Mouse (Mus musculus) cerebellum, adult 2 months (tissue): ENCODE data around the gene Arl6. TPM values are rescaled to one million over a fixed set of nuclear protein-coding genes. Genes with fewer than 3 reads are reported as not detected.

Experiments used
- DNase-seq, 2 experiments: peaks; one replicate each; pipeline ENCODE4 v3.0.0; 2021
- H3K27ac ChIP-seq: fragments of 200-500 bp; 2 replicates; pipeline ENCODE4 v1.5.1; 2012; ENCODE audit warnings: low read length, control low read depth, inconsistent platforms; ENCODE audit not compliant: insufficient read depth
- H3K27me3 ChIP-seq: fragments of 200-500 bp; 2 replicates; pipeline ENCODE4 v1.6.1; 2012; ENCODE audit warnings: inconsistent platforms, mild to moderate bottlenecking, low read length, moderate library complexity; ENCODE audit not compliant: control insufficient read depth, insufficient read depth
- H3K4me1 ChIP-seq: fragments of 200-500 bp; 2 replicates; pipeline ENCODE4 v1.6.1; 2011; ENCODE audit warnings: low read length; ENCODE audit not compliant: control insufficient read depth, insufficient read depth
- H3K4me3 ChIP-seq: fragments of 200-500 bp; replicated peaks from 2 replicates; pipeline ENCODE3; 2011; ENCODE audit warnings: mild to moderate bottlenecking, low read depth, low read length, control low read depth; ENCODE audit not compliant: insufficient read depth
- CTCF ChIP-seq: fragments of 200-500 bp; IDR thresholded peaks from 2 replicates; pipeline ENCODE4 v1.5.1; 2011; ENCODE audit warnings: low read depth, mild to moderate bottlenecking, control low read depth, low read length, moderate library complexity, borderline replicate concordance; ENCODE audit not compliant: insufficient read depth
- POLR2A ChIP-seq: fragments of 200-500 bp; IDR thresholded peaks from 2 replicates; pipeline ENCODE4 v1.6.1; 2011; ENCODE audit warnings: low read length, control low read depth, borderline replicate concordance; ENCODE audit not compliant: insufficient read depth
- WGBS: fragments of 180-500 bp; shearing (Covaris S2); methylation state at CpG from one replicate; pipeline ENCODE4 v1.1.7; 2018; 5-methylcytosine and 5-hydroxymethylcytosine counted together
- polyA plus RNA-seq: library from polyadenylated mRNA; depleted of rRNA; stranded (reverse); fragments of >200 nt; gene quantifications from 2 replicates; pipeline ENCODE4 v1.2.3, GENCODE M21; 2012; rRNA removed

The Arl6 gene
- polyA plus RNA-seq, result 25.0 and 27.0 TPM in 2 replicates

DNA sequence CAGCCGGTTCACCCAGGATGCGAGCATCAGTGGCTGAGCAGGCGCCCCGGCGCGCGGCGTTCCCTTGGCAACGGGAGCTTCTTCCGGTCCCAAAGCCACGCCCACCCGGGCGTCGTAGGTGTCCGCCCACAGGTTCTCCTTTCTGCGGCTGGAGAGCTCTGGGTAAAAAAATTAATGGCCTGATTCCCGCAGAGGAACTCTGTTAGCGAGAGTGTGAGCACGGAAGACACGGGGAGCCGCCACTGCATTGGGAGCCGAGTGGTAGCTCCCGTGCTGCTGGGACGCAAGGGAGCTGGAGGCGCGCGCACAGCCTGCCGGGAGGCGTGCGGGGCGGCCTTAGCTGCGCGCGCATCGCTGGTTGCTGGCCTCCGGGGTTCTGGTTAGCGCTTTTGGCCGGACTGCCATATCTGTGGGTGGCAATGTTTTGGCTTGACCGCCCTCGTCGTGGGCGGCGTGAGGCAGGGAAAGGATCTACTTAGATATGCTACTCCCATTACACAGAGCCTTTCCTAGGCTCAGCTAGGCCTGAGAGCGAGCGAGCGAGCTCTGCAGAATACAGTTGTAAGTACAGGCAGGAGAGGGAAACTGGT, at the start of gene Arl6:
Gene Arl6 (minus strand): TSS at position 290 of the 590 bp plus-strand sequence.
- DNase-seq, result peak; percentile 94 to 96
- TF ChIP-seq POLR2A (peak; percentile 54; the same call in 1 of the 2 replicates), CTCF (no peak)
- Histone ChIP-seq H3K27me3 (no peaks in the 10 kb centered on the region), H3K4me1 (peaks cover 3% of the 10 kb centered on the region; the same call in 1 of the 2 replicates), H3K27ac (peak within 1 kb of the TSS; percentile 88), H3K4me3 (peak within 1 kb of the TSS; percentile 86)
- WGBS, result under 1% methylated on average over 46 of the region's 46 CpGs

DNA sequence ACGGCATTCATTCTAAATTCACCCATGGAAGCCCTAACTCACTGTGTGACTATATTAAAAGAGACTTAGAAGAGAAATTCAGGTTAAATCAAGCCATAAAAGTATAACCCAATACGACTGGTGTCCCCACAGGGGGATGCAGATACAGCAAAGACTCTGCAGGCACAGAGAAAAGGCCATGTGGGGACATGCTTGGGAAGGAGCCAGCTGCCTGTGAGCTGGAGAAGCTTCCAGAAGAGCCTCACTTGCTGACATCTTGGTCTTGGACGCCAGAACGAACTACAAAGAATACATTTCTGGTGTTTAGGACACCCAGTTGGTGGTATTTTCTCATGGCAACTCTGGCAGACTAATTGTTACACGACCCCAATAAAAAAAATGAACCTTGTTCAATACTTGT, 45.9 kb upstream of the Arl6 start:
- Histone ChIP-seq H3K4me3 (no peak overlapping the region), H3K27ac (no peak overlapping the region), H3K4me1 (no peaks in the 10 kb centered on the region), H3K27me3 (no peaks in the 10 kb centered on the region)
- TF ChIP-seq CTCF, result no peak
- TF ChIP-seq POLR2A, result no peak
- DNase-seq, result no peak
- 30% methylated on average over 5 of the region's 5 CpGs for WGBS

DNA sequence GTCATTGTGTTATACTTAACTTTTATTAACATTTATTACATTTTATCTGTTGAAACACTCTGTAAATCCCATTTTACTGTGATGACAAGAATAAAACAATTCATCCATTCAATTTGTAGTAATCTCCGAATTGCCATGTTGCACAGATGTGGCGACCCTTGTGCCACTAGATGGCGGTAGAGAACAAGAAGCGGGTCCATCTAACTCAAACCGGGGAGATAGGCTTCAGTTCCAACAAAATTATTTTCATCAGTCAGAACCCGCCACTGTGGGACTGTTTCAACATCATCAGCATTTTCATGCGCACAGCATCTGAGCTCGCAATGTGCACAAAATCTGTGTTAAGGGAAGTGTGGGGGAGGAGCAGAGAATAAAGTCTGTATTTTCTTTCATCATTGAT, 44.2 kb upstream of the Arl6 start:
- H3K27ac ChIP-seq, result no peak overlapping the region
- WGBS, result 1% methylated on average over 8 of the region's 8 CpGs
- no peaks in the 10 kb centered on the region for H3K27me3 ChIP-seq
- H3K4me1 ChIP-seq, result no peaks in the 10 kb centered on the region
- no peak overlapping the region for H3K4me3 ChIP-seq
- peak; percentile 51 to 61 for DNase-seq
- TF ChIP-seq CTCF, result peak; percentile 85
- no peak for TF ChIP-seq POLR2A

DNA sequence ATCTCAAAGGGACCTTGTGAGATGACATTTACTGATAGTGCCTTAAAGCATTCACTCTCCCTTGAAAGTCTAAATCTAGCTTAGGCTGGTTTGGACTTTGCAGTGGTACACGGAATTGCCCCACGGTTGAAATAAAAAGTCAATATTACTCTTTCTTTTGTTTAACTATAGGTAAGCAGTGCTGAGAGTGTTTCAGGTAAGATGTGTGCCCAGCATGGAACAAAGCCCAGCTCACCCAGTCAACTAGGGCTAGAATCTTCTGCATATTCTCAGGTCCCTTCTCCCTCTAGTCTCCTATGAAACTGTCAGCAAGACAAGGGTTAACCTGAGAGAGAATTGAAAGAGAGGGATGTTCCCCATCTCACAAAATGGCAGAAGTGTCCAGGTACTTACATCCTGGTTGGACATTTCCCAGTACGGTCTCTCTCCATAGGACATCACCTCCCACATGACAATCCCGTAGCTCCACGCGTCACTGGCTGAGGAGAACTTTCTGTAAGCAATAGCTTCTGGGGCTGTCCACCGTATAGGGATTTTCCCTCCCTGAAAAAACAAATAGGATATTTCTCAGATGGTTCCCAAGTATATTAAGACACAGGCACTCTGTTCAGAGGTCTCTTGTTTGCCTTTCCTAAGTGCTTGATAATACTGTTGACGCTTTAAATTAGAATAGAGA, 43.2 kb upstream of the Arl6 start:
- H3K27ac ChIP-seq, result no peak overlapping the region
- no peak overlapping the region for H3K4me3 ChIP-seq
- H3K4me1 ChIP-seq, result no peaks in the 10 kb centered on the region
- WGBS, result 91% methylated on average over 8 of the region's 8 CpGs
- TF ChIP-seq POLR2A (no peak), CTCF (no peak)
- no peaks in the 10 kb centered on the region for H3K27me3 ChIP-seq
- DNase-seq, result no peak

DNA sequence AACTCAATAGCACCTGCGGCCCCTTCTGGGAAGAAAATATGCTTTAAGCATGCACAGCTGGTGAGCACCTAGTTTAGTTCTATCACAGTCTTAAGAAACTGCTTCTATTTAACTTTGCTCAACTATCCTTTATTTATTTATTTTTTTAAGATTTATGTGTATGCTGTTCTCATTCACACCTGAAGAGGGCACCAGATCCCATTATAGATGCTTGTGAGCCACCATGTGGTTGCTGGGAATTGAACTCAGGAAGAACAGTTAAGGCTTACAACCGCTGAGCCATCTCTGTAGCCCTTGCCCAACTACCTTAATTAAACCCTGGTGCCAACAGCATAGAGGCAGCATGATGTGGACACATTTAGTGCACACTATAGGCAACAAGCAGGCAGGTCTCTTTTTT, 27.7 kb upstream of the Arl6 start:
- no peak overlapping the region for H3K27ac ChIP-seq
- no peaks in the 10 kb centered on the region for H3K27me3 ChIP-seq
- 93% methylated on average over 2 of the region's 2 CpGs for WGBS
- no peak for TF ChIP-seq CTCF
- no peak for TF ChIP-seq POLR2A
- no peak overlapping the region for H3K4me3 ChIP-seq
- no peak for DNase-seq
- no peaks in the 10 kb centered on the region for H3K4me1 ChIP-seq

DNA sequence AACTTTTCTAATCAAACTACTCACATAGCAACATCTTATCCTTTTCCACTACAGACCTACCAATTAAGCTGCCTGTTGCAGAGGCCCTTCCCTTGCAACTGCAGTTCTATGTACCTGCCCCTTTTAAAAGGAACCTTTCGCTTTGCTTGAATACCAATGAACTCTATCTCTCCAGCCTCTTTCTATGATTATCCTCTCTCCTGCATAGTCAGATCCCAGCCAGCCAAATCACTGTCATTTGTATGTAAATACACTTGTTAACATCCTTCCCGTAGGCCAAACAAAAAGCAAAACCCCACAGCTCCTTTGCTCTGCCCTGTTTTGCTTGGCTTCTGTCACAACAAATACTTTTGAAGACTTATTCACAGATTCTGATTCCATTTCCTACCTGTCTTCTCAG, 4.6 kb upstream of the Arl6 start:
- DNase-seq, result no peak
- Histone ChIP-seq H3K4me1 (no peaks in the 10 kb centered on the region), H3K4me3 (no peak overlapping the region), H3K27me3 (no peaks in the 10 kb centered on the region), H3K27ac (no peak overlapping the region)
- WGBS, result 81% methylated on average over 2 of the region's 2 CpGs
- no peak for TF ChIP-seq POLR2A
- TF ChIP-seq CTCF, result no peak

DNA sequence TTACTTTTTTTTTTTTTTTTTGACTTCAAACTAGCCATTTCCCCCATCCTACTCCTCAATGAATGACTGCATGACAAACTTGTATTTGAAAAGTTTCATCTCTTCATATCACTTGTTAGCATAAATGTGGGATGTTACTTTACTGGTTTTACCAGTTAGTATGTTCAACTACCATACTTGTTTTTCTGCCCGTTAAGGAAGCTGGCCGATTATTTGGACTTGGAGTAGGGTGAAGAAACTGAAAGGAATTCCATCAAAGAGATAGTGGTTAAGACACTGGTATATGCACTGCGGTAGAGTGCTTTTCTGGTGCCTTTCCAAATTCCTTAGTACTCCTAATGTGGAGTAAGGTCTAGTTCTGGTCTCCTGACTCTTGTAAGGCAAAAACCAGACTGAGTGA, 794 bp upstream of the Arl6 start:
- WGBS, result 90% methylated on average over 3 of the region's 3 CpGs
- no peaks in the 10 kb centered on the region for H3K4me1 ChIP-seq
- H3K4me3 ChIP-seq, result no peak overlapping the region
- no peak overlapping the region for H3K27ac ChIP-seq
- H3K27me3 ChIP-seq, result no peaks in the 10 kb centered on the region
- no peak for TF ChIP-seq CTCF
- no peak for TF ChIP-seq POLR2A
- no peak for DNase-seq

DNA sequence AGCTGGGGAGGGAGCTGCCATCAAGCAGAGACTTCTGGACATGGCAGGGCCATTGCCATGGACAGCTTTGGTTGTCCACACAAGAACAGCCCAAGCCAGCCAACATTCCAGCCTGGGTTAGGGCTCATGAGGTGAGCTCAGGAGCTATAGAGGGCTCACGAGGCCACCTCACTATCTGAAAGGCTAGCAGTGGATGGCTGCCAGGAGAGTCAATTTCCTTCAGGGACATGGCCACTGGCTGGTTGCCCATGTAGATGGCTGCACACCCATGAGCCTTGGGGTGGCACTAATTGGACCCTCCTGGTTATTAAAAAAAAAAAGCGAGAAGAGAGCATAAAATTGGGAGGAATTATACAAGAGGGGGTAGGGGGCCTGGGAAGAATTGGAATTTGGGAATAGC, 4.6 kb downstream of the Arl6 start:
- no peaks in the 10 kb centered on the region for H3K27me3 ChIP-seq
- DNase-seq, result peak; percentile 19 to 40
- peaks cover 3% of the 10 kb centered on the region; the same call in 1 of the 2 replicates for H3K4me1 ChIP-seq
- no peak overlapping the region for H3K4me3 ChIP-seq
- no peak for TF ChIP-seq CTCF
- no peak for TF ChIP-seq POLR2A
- WGBS, result 14% methylated on average over 2 of the region's 2 CpGs
- no peak overlapping the region for H3K27ac ChIP-seq
